Mouse (Mus musculus) kidney, embryonic 16.5 days (tissue): Measurements from ENCODE around the gene Cntn2. TPM values are rescaled to one million over a fixed set of nuclear protein-coding genes. Genes with fewer than 3 reads are reported as not detected.

Experiments used
- ATAC-seq: fragments of 200-750 bp; cut with Nextera tagmentation; 2 replicates; pipeline ENCODE4 v1.8.0; 2017; ENCODE audit warnings: moderate TSS enrichment; ENCODE audit not compliant: low FRiP score, low TSS enrichment
- H3K27ac ChIP-seq: fragments of 300-500 bp; sonication (generic); 2 replicates; pipeline ENCODE4 v1.5.1; 2014; ENCODE audit warnings: low read length
- H3K27me3 ChIP-seq: fragments of 300-500 bp; sonication (generic); 2 replicates; pipeline ENCODE4 v1.6.1; 2014; ENCODE audit warnings: low read length, control low read depth, mixed read lengths; ENCODE audit not compliant: insufficient read depth
- H3K36me3 ChIP-seq: fragments of 300-500 bp; sonication (generic); 2 replicates; pipeline ENCODE4 v1.6.1; 2014; ENCODE audit warnings: low read length, control low read depth, mixed read lengths; ENCODE audit not compliant: insufficient read depth
- H3K4me1 ChIP-seq: fragments of 300-500 bp; sonication (generic); 2 replicates; pipeline ENCODE4 v1.6.1; 2014; ENCODE audit warnings: low read length, control low read depth, mixed read lengths; ENCODE audit not compliant: insufficient read depth
- H3K4me2 ChIP-seq: fragments of 300-500 bp; sonication (generic); replicated peaks from 2 replicates; pipeline ENCODE4 v1.6.1; 2014; ENCODE audit warnings: low read depth, low read length
- H3K4me3 ChIP-seq: fragments of 300-500 bp; sonication (generic); 2 replicates; pipeline ENCODE4 v1.5.1; 2014; ENCODE audit warnings: mild to moderate bottlenecking, low read length
- H3K9ac ChIP-seq: fragments of 300-500 bp; sonication (generic); replicated peaks from 2 replicates; pipeline ENCODE4 v1.6.1; 2014; ENCODE audit warnings: low read length
- H3K9me3 ChIP-seq: fragments of 300-500 bp; sonication (generic); 2 replicates; pipeline ENCODE4 v1.6.1; 2016; ENCODE audit warnings: low read length, control low read depth
- WGBS: fragments of 180-500 bp; shearing (Covaris S2); extraction: QIAGEN DNeasy Blood & Tissue Kit; methylation state at CpG from one replicate; pipeline ENCODE4 v1.1.7; 2014; 5-methylcytosine and 5-hydroxymethylcytosine counted together
- polyA plus RNA-seq: library from polyadenylated mRNA; unstranded; fragments of >200 nt; fragmentation: Nextera tagmentation; extraction: Ambion mirVana; gene quantifications from 2 replicates; pipeline ENCODE4 v1.2.1, GENCODE M21; 2015

The Cntn2 gene
- polyA plus RNA-seq, 1 experiment from 2014 or later = 0.25 TPM

- no peak for ATAC-seq
- WGBS = 88% methylated on average over 11 of the region's 11 CpGs
Measured at GRCm38 (mm10) chr1:132519734-132520133, 23.3 kb downstream of the Cntn2 start.

GRCm38 (mm10) chr1:132518621-132519020 lies 24.4 kb downstream of the Cntn2 start:
- no peak for ATAC-seq
- no peak overlapping the region for H3K4me3 ChIP-seq
- H3K27me3 ChIP-seq = no peaks in the 10 kb centered on the region
- 85% methylated on average over 18 of the region's 18 CpGs for WGBS
- no peaks in the 10 kb centered on the region for H3K4me1 ChIP-seq
- no peaks in the 10 kb centered on the region for H3K36me3 ChIP-seq
- no peak overlapping the region for H3K4me2 ChIP-seq
- no peak overlapping the region for H3K9ac ChIP-seq
- H3K9me3 ChIP-seq = no peaks in the 10 kb centered on the region
- no peak overlapping the region for H3K27ac ChIP-seq

More at GRCm38 (mm10) chr1:132519734-132520133, 23.3 kb downstream of the Cntn2 start:
- Histone ChIP-seq H3K4me3 (no peak overlapping the region), H3K9ac (no peak overlapping the region), H3K4me2 (no peak overlapping the region), H3K27me3 (no peaks in the 10 kb centered on the region), H3K4me1 (no peaks in the 10 kb centered on the region), H3K9me3 (no peaks in the 10 kb centered on the region), H3K27ac (no peak overlapping the region), H3K36me3 (no peaks in the 10 kb centered on the region)

DNA sequence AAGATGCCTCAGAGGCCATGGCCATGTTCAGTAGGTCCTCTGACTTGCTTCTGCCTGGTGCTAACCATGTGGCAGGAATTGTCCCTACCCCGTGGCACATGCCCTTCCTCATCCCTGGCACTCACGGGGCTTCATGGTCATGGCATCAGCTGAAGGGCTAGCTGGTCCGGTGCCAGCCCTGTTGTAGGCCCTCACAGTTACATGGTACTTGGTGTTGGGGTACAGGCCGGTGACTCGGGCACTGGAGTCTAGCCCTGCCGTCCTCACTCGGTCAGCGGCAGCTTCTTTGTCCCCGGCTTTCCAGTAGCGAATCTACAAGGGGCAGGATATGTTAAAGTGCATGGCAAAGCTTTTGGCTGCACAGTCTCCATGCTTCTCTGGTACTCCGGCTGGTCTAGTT lies 26.3 kb downstream of the Cntn2 start:
- no peak for ATAC-seq
- Histone ChIP-seq H3K4me1 (0 out of 2 replicates have a peak, but pooled peaks cover 3% of the 10 kb centered on the region), H3K27me3 (no peaks in the 10 kb centered on the region), H3K4me3 (no peak overlapping the region), H3K36me3 (no peaks in the 10 kb centered on the region), H3K9me3 (no peaks in the 10 kb centered on the region), H3K27ac (no peak overlapping the region), H3K4me2 (no peak overlapping the region), H3K9ac (no peak overlapping the region)
- WGBS = 90% methylated on average over 11 of the region's 11 CpGs

- Histone ChIP-seq H3K9me3 (no peaks in the 10 kb centered on the region), H3K4me1 (peaks cover 8% of the 10 kb centered on the region; the same call in 1 of the 2 replicates), H3K36me3 (no peaks in the 10 kb centered on the region), H3K27ac (no peak overlapping the region), H3K27me3 (no peaks in the 10 kb centered on the region), H3K9ac (no peak overlapping the region), H3K4me2 (no peak overlapping the region), H3K4me3 (no peak overlapping the region)
- WGBS = 88% methylated on average over 12 of the region's 12 CpGs
- no peak for ATAC-seq
Measured at GRCm38 (mm10) chr1:132515339-132515738, 27.7 kb downstream of the Cntn2 start.

GRCm38 (mm10) chr1:132512106-132512505 lies 30.9 kb downstream of the Cntn2 start:
- Histone ChIP-seq H3K4me3 (no peak overlapping the region), H3K4me1 (peaks cover 8% of the 10 kb centered on the region; the same call in 1 of the 2 replicates), H3K9ac (no peak overlapping the region), H3K4me2 (no peak overlapping the region), H3K27ac (no peak overlapping the region), H3K9me3 (no peaks in the 10 kb centered on the region), H3K36me3 (peaks cover 8% of the 10 kb centered on the region; the same call in 1 of the 2 replicates), H3K27me3 (no peaks in the 10 kb centered on the region)
- 80% methylated on average over 8 of the region's 8 CpGs for WGBS
- ATAC-seq = no peak

DNA sequence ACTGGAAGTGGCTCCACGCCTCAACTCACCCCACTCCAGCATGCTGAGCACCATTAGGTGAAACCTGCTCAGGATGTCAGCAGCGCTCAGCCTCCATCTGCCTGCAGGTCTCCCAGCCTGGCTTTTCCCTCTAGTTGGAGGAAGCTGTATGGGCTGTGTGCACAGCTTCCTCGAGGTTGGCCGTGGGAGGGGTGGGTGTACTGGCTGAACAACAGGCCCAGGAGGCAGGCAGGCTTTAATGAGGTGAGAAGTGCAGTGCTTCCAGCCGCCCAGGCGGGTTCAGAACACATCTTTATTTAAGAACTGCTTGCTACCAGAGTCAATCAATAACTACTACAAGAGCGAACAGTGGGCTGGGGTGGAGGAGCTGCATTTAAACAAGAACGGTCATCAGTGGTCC lies 31.5 kb downstream of the Cntn2 start:
- no peak overlapping the region for H3K4me3 ChIP-seq
- H3K27me3 ChIP-seq = no peaks in the 10 kb centered on the region
- H3K4me1 ChIP-seq = peaks cover 8% of the 10 kb centered on the region; the same call in 1 of the 2 replicates
- H3K9me3 ChIP-seq = no peaks in the 10 kb centered on the region
- 23% methylated on average over 8 of the region's 8 CpGs for WGBS
- H3K4me2 ChIP-seq = no peak overlapping the region
- H3K9ac ChIP-seq = no peak overlapping the region
- peaks cover 14% of the 10 kb centered on the region; the same call in 1 of the 2 replicates for H3K36me3 ChIP-seq
- peak; percentile 85 for ATAC-seq
- peak overlapping the region; percentile 50; the same call in 1 of the 2 replicates for H3K27ac ChIP-seq

DNA sequence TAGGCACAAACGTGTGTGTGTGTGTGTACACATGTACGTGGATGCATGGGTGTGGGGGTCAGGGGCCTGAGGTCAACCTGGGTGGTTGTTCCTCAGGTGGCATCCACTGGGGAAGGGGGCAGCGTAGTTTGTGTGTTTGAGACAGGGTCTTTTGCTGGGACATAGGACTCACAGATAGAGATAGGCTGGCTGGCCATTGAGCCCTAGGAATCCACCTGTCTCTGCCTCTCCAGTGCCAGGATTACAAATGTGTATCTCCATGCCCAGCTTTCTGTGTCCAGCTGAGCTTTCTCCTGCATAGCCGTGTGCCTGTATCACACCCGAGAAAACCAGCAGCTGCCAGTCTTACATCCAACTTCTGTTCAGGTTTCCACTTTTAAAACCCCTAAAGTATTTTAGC lies 33.3 kb downstream of the Cntn2 start:
- no peak overlapping the region for H3K9ac ChIP-seq
- no peak for ATAC-seq
- H3K4me2 ChIP-seq = no peak overlapping the region
- H3K4me1 ChIP-seq = peaks cover 8% of the 10 kb centered on the region; the same call in 1 of the 2 replicates
- no peaks in the 10 kb centered on the region for H3K27me3 ChIP-seq
- WGBS = 84% methylated on average over 5 of the region's 5 CpGs
- H3K27ac ChIP-seq = no peak overlapping the region
- no peak overlapping the region for H3K4me3 ChIP-seq
- no peaks in the 10 kb centered on the region for H3K9me3 ChIP-seq
- peaks cover 24% of the 10 kb centered on the region for H3K36me3 ChIP-seq

DNA sequence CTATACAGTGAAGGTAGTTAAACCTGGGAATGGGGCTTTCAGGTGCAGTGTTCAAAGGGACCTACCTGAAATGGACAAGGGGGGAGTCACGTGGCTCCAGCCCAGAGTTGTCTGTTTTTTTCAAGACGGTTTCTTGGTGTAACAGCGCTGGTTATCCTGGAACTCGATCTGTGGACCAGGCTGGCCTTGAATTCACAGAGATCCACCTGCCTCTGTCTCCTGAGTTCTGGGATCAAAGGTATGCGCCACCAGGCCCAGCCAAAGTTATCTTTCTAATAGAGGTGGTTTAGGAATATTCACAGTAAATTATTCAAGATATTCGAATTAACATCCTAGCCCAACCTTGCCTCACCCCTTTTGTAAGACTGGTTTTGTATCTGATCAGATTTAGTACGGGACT lies 36.4 kb downstream of the Cntn2 start:
- ATAC-seq = no peak
- Histone ChIP-seq H3K4me1 (peaks cover 5% of the 10 kb centered on the region; the same call in 1 of the 2 replicates), H3K4me3 (no peak overlapping the region), H3K4me2 (no peak overlapping the region), H3K9me3 (no peaks in the 10 kb centered on the region), H3K27ac (no peak overlapping the region), H3K9ac (no peak overlapping the region), H3K36me3 (peaks cover 44% of the 10 kb centered on the region), H3K27me3 (no peaks in the 10 kb centered on the region)
- 89% methylated on average over 7 of the region's 7 CpGs for WGBS

DNA sequence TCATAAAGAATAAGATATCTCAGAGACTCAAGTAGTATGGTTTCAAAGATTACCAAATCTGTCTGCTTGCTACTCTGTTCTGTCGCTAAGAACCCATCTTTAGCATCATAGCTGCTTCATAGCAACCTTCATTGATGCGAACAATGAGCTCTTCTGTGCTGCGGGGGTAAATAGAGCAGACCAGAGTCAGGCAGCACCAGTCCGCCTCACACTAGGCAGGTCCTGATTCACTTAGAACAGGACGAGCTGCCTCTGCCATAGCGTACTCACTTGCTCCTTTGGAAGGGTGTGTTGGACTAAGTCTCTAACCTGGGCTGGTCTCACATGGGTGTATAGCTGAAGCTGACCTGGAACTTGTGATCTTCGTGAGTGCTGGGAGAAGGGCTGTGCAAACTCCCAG lies 37.0 kb downstream of the Cntn2 start, which contains the start of gene Tmem81:
Gene Tmem81 (plus strand): TSS at position 173 of the 400 bp plus-strand sequence.
- no peak within 1 kb of the TSS for H3K4me3 ChIP-seq
- ATAC-seq = no peak
- WGBS = 95% methylated on average over 7 of the region's 7 CpGs
- no peak within 1 kb of the TSS for H3K27ac ChIP-seq
- H3K4me2 ChIP-seq = no peak within 1 kb of the TSS
- H3K9ac ChIP-seq = no peak within 1 kb of the TSS
- H3K36me3 ChIP-seq = peaks cover 48% of the 10 kb centered on the region
- H3K9me3 ChIP-seq = no peaks in the 10 kb centered on the region
- no peaks in the 10 kb centered on the region for H3K4me1 ChIP-seq
- no peaks in the 10 kb centered on the region for H3K27me3 ChIP-seq

DNA sequence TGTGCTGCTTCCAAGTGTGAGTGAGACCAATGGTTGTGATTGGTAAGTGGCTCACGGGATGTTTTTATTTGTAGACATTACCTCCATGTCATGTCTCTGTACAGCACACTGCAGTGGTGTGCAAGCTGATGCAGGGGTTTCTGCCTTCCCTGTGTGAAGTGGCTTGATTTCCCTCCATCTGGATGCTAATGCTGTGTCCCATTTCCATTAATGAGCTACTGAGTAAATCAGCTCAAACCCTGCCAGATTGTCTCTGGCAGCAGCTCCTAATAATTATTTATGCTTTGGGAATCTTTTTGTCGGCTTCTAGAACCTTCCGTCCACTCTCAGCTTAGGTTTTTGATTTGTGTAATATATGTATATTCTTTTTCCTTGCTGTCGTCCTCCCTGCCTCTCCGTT lies 37.9 kb downstream of the Cntn2 start:
- Histone ChIP-seq H3K27ac (no peak overlapping the region), H3K36me3 (peaks cover 53% of the 10 kb centered on the region), H3K9ac (no peak overlapping the region), H3K4me1 (no peaks in the 10 kb centered on the region), H3K9me3 (no peaks in the 10 kb centered on the region), H3K4me3 (no peak overlapping the region), H3K4me2 (no peak overlapping the region), H3K27me3 (no peaks in the 10 kb centered on the region)
- no peak for ATAC-seq
- 90% methylated on average over 5 of the region's 5 CpGs for WGBS
